Mouse (Mus musculus) CH12.LX (cell line): Measurements from ENCODE around the gene Picalm. TPM values are rescaled to one million over a fixed set of nuclear protein-coding genes. Genes with fewer than 3 reads are reported as not detected.
A peak's percentile ranks its signal among the peaks of the same experiment; 100 is the strongest.

ENCODE experiments used
- DNase-seq: peaks from one replicate; pipeline ENCODE4 v3.0.0-alpha.2; 2013; ENCODE audit errors: extremely low read depth
- H3K27ac ChIP-seq: 2 replicates; pipeline ENCODE4 v1.5.1; 2012; ENCODE audit warnings: low read depth, mild to moderate bottlenecking, control low read depth, moderate library complexity; ENCODE audit not compliant: insufficient read depth
- H3K27me3 ChIP-seq: replicated peaks from 2 replicates; pipeline ENCODE3; 2012; ENCODE audit warnings: inconsistent platforms
- H3K36me3 ChIP-seq, 2 experiments: replicated peaks in 1 of 2; 2 replicates each; pipeline versions ENCODE3 to v1.6.1; 2012; ENCODE audit warnings: inconsistent platforms in 1 of 2, low read length in 1 of 2, mild to moderate bottlenecking in 1 of 2, mixed read lengths in 1 of 2, moderate library complexity in 1 of 2; ENCODE audit not compliant: control insufficient read depth in 1 of 2, insufficient read depth in 1 of 2
- H3K4me1 ChIP-seq, 2 experiments: 2 replicates each; pipeline ENCODE4 v1.6.1; 2012; ENCODE audit warnings: inconsistent platforms in 1 of 2, moderate library complexity in 1 of 2; ENCODE audit not compliant: insufficient read depth in 2 of 2, control insufficient read depth in 1 of 2
- H3K4me2 ChIP-seq: 2 replicates; pipeline ENCODE4 v1.6.1; 2012; ENCODE audit warnings: low read depth, mild to moderate bottlenecking, control low read depth; ENCODE audit not compliant: poor library complexity, insufficient read depth, severe bottlenecking
- H3K4me3 ChIP-seq, 3 experiments: fragments of 150-350 bp in 1 of 3; sonication (generic) in 1 of 3; replicated peaks in 1 of 3; 2 replicates each; pipeline versions ENCODE3 to v1.5.1; 2011 to 2012; ENCODE audit warnings: low read depth in 2 of 3, low read length in 2 of 3, mild to moderate bottlenecking in 2 of 3, moderate library complexity in 2 of 3, control low read depth in 1 of 3, improper control_type of control experiment in 1 of 3, inconsistent platforms in 1 of 3, mixed read lengths in 1 of 3; ENCODE audit not compliant: poor library complexity in 1 of 3
- H3K79me2 ChIP-seq: replicated peaks from 2 replicates; pipeline ENCODE4 v1.6.1; 2012; ENCODE audit warnings: mild to moderate bottlenecking, moderate library complexity; ENCODE audit not compliant: control insufficient read depth, poor library complexity, insufficient read depth, severe bottlenecking; ENCODE audit errors: extremely low read depth
- H3K9ac ChIP-seq: 2 replicates; pipeline ENCODE4 v1.6.1; 2012; ENCODE audit warnings: low read depth, mild to moderate bottlenecking, control low read depth, moderate library complexity; ENCODE audit not compliant: insufficient read depth
- H3K9me3 ChIP-seq: replicated peaks from 2 replicates; pipeline ENCODE3; 2012; ENCODE audit warnings: low read length, inconsistent platforms, mixed read lengths
- BHLHE40 ChIP-seq: IDR thresholded peaks from 2 replicates; pipeline ENCODE4 v1.6.1; 2011; ENCODE audit warnings: mild to moderate bottlenecking, low read depth, low read length, improper control_type of control experiment
- CHD1 ChIP-seq: IDR thresholded peaks from 2 replicates; pipeline ENCODE4 v1.6.1; 2012; ENCODE audit warnings: low read depth, low read length, improper control_type of control experiment, inconsistent platforms
- CTCF ChIP-seq, 2 experiments: IDR thresholded peaks in 1 of 2; conservative IDR thresholded peaks in 1 of 2; 2 replicates each; pipeline ENCODE4 v1.5.1; 2011 to 2012; ENCODE audit warnings: low read depth in 2 of 2, low read length in 2 of 2, improper control_type of control experiment in 1 of 2, inconsistent platforms in 1 of 2, mild to moderate bottlenecking in 1 of 2, moderate library complexity in 1 of 2
- ELF1 ChIP-seq: IDR thresholded peaks from 2 replicates; pipeline ENCODE4 v1.6.1; 2014; ENCODE audit warnings: low read depth, mild to moderate bottlenecking, inconsistent platforms, low read length, improper control_type of control experiment
- EP300 ChIP-seq: IDR thresholded peaks from 2 replicates; pipeline ENCODE4 v1.6.1; 2011; ENCODE audit warnings: low read length, improper control_type of control experiment
- ETS1 ChIP-seq: conservative IDR thresholded peaks from 2 replicates; pipeline ENCODE4 v1.6.1; 2012; ENCODE audit warnings: low read depth, mild to moderate bottlenecking, inconsistent platforms, low read length, improper control_type of control experiment, moderate library complexity
- GABPA ChIP-seq: IDR thresholded peaks from 2 replicates; pipeline ENCODE4 v1.6.1; 2012; ENCODE audit warnings: low read depth, low read length, improper control_type of control experiment, inconsistent platforms; ENCODE audit not compliant: insufficient replicate concordance
- IRF4 ChIP-seq: IDR thresholded peaks from 2 replicates; pipeline ENCODE4 v1.6.1; 2014; ENCODE audit warnings: low read depth, mild to moderate bottlenecking, inconsistent platforms, low read length, improper control_type of control experiment
- JUN ChIP-seq: IDR thresholded peaks from 2 replicates; pipeline ENCODE4 v1.6.1; 2011; ENCODE audit warnings: low read depth, mild to moderate bottlenecking, low read length, improper control_type of control experiment, moderate library complexity; ENCODE audit not compliant: insufficient read depth
- JUND ChIP-seq: conservative IDR thresholded peaks from 2 replicates; pipeline ENCODE4 v1.6.1; 2011; ENCODE audit warnings: low read depth, low read length, improper control_type of control experiment
- KAT2A ChIP-seq: IDR thresholded peaks from 2 replicates; pipeline ENCODE4 v1.6.1; 2012; ENCODE audit warnings: low read length, improper control_type of control experiment, inconsistent platforms; ENCODE audit not compliant: insufficient replicate concordance
- MAFK ChIP-seq: IDR thresholded peaks from 2 replicates; pipeline ENCODE4 v1.6.1; 2011; ENCODE audit warnings: low read length, improper control_type of control experiment; ENCODE audit not compliant: insufficient replicate concordance
- MAZ ChIP-seq: IDR thresholded peaks from 2 replicates; pipeline ENCODE4 v1.6.1; 2012; ENCODE audit warnings: low read depth, mild to moderate bottlenecking, inconsistent platforms, low read length, improper control_type of control experiment, moderate library complexity
- MEF2A ChIP-seq: IDR thresholded peaks from 2 replicates; pipeline ENCODE4 v1.6.1; 2014; ENCODE audit warnings: low read depth, mild to moderate bottlenecking, inconsistent platforms, low read length, improper control_type of control experiment, borderline replicate concordance
- MYC ChIP-seq: IDR thresholded peaks from 2 replicates; pipeline ENCODE4 v1.6.1; 2011; ENCODE audit warnings: low read depth, mild to moderate bottlenecking, improper control_type of control experiment, low read length
- NELFE ChIP-seq: IDR thresholded peaks from 2 replicates; pipeline ENCODE4 v1.6.1; 2011; ENCODE audit warnings: low read depth, low read length, improper control_type of control experiment
- NRF1 ChIP-seq: IDR thresholded peaks from 2 replicates; pipeline ENCODE4 v1.6.1; 2014; ENCODE audit warnings: low read depth, mild to moderate bottlenecking, inconsistent platforms, low read length, improper control_type of control experiment, moderate library complexity
- PAX5 ChIP-seq: IDR thresholded peaks from 2 replicates; pipeline ENCODE4 v1.6.1; 2012; ENCODE audit warnings: low read length, inconsistent platforms, mixed read lengths
- POLR2A ChIP-seq: IDR thresholded peaks from 2 replicates; pipeline ENCODE4 v1.6.1; 2011; ENCODE audit warnings: low read depth, mild to moderate bottlenecking, improper control_type of control experiment, low read length
- RAD21 ChIP-seq: IDR thresholded peaks from 2 replicates; pipeline ENCODE4 v1.6.1; 2011; ENCODE audit warnings: low read depth, mild to moderate bottlenecking, low read length, improper control_type of control experiment, moderate library complexity
- RCOR1 ChIP-seq: conservative IDR thresholded peaks from 2 replicates; pipeline ENCODE4 v1.6.1; 2012; ENCODE audit warnings: low read depth, mild to moderate bottlenecking, inconsistent platforms, low read length, improper control_type of control experiment
- SIN3A ChIP-seq: IDR thresholded peaks from 2 replicates; pipeline ENCODE4 v1.6.1; 2012; ENCODE audit warnings: low read length, improper control_type of control experiment, inconsistent platforms
- SMC3 ChIP-seq: IDR thresholded peaks from 2 replicates; pipeline ENCODE4 v1.6.1; 2011; ENCODE audit warnings: low read depth, low read length, improper control_type of control experiment
- TCF12 ChIP-seq: IDR thresholded peaks from 2 replicates; pipeline ENCODE4 v1.6.1; 2014; ENCODE audit warnings: low read depth, mild to moderate bottlenecking, inconsistent platforms, low read length, improper control_type of control experiment
- ZC3H11A ChIP-seq: IDR thresholded peaks from 2 replicates; pipeline ENCODE4 v1.6.1; 2012; ENCODE audit warnings: low read depth, mild to moderate bottlenecking, inconsistent platforms, low read length, improper control_type of control experiment
- ZKSCAN1 ChIP-seq: IDR thresholded peaks from 2 replicates; pipeline ENCODE4 v1.6.1; 2012; ENCODE audit warnings: low read depth, inconsistent platforms, low read length, improper control_type of control experiment, borderline replicate concordance
- ZNF384 ChIP-seq: IDR thresholded peaks from 2 replicates; pipeline ENCODE4 v1.6.1; 2012; ENCODE audit warnings: low read depth, low read length, improper control_type of control experiment, inconsistent platforms
- dilution Hi-C: fragments of 300-500 bp; cut with MboI; formaldehyde crosslinking; loops from 2 replicates; pipeline ENCODE4 v1.14.3; 2020; ENCODE audit warnings: low sequenced_read_pairs; ENCODE audit not compliant: extremely low pct_unique_long_range_greater_than_20kb, extremely low pct_ligation_motif_present
- in situ Hi-C: fragments of 300-500 bp; cut with MboI; formaldehyde crosslinking; loops from 3 replicates; pipeline ENCODE4 v1.14.3; 2019; ENCODE audit warnings: low sequenced_read_pairs, low pct_ligation_motif_present, low pct_unique_long_range_greater_than_20kb, mixed read lengths
- polyA plus RNA-seq: library from polyadenylated mRNA; unstranded; fragments of >175 nt; gene quantifications from 2 replicates; pipeline ENCODE4 v1.2.1, GENCODE M21; 2012; ENCODE audit warnings: low read depth; ENCODE audit not compliant: insufficient read length
- total RNA-seq, 2 experiments: library from RNA; depleted of rRNA; stranded (reverse); fragments of 300-350 nt in 1 of 2; fragments of >200 nt in 1 of 2; gene quantifications; 2 replicates each; pipeline ENCODE4 v1.2.3; 2012 to 2014

The Picalm gene
- total and polyA plus RNA-seq, 3 experiments: 27.6 to 94.3 (median 53.4) TPM

GRCm38 (mm10) chr7:90096609-90097008, 33.4 kb upstream of the Picalm start:
- Histone ChIP-seq H3K4me1 (peaks cover 4 to 15% of the 10 kb centered on the region in 2 experiments), H3K4me3 (no peak overlapping the region), H3K79me2 (no peaks in the 10 kb centered on the region), H3K9ac (no peak overlapping the region), H3K36me3 (no peaks in the 10 kb centered on the region), H3K27me3 (peaks cover 4% of the 10 kb centered on the region), H3K27ac (no peak overlapping the region), H3K4me2 (peak overlapping the region; percentile 58), H3K9me3 (peaks cover 3% of the 10 kb centered on the region)
- dilution Hi-C loops (no loop called here), in situ Hi-C loops (no loop called here)
- TF ChIP-seq ELF1: 0 out of 2 replicates have a peak, but pooled peaks have one; percentile 14
- peak; percentile 43; the same call in 1 of the 2 replicates for TF ChIP-seq ETS1
- TF ChIP-seq CHD1: no peak
- TF ChIP-seq POLR2A: no peak
- no peak for TF ChIP-seq ZNF384
- peak; percentile 42; the same call in 1 of the 2 replicates for TF ChIP-seq MEF2A
- peak; percentile 94 for TF ChIP-seq MAFK
- peak; percentile 79 for TF ChIP-seq RCOR1
- peak; percentile 69 for TF ChIP-seq TCF12
- TF ChIP-seq EP300: peak; percentile 59
- peak; percentile 60 for TF ChIP-seq BHLHE40
- no peak for TF ChIP-seq GABPA
- TF ChIP-seq MAZ: 0 out of 2 replicates have a peak, but pooled peaks have one; percentile 56
- no peak for TF ChIP-seq CTCF (conservative IDR thresholded peaks at IDR 0.05 in 1 of 2, IDR thresholded peaks at IDR 0.05 in 1 of 2; ENCODE audit: low read depth in 2 of 2, low read length in 2 of 2)
- TF ChIP-seq JUN: no peak
- peak; percentile 69 for TF ChIP-seq IRF4
- no peak for TF ChIP-seq NRF1
- no peak for DNase-seq

GRCm38 (mm10) chr7:90098253-90098652, 31.8 kb upstream of the Picalm start:
- Histone ChIP-seq H3K27me3 (peaks cover 2% of the 10 kb centered on the region), H3K9ac (no peak overlapping the region), H3K4me3 (no peak overlapping the region), H3K4me1 (peaks cover 4 to 11% of the 10 kb centered on the region in 2 experiments), H3K27ac (no peak overlapping the region), H3K36me3 (no peaks in the 10 kb centered on the region), H3K79me2 (no peaks in the 10 kb centered on the region), H3K4me2 (no peak overlapping the region), H3K9me3 (peaks cover 3% of the 10 kb centered on the region)
- TF ChIP-seq GABPA: no peak
- no peak for TF ChIP-seq SIN3A
- TF ChIP-seq ZKSCAN1: no peak
- no peak for TF ChIP-seq RAD21
- no peak for TF ChIP-seq RCOR1
- no peak for TF ChIP-seq NELFE
- no peak for TF ChIP-seq JUND
- TF ChIP-seq ZC3H11A: no peak
- TF ChIP-seq PAX5: no peak
- TF ChIP-seq NRF1: no peak
- no peak for TF ChIP-seq SMC3
- no peak for TF ChIP-seq MYC
- no peak for TF ChIP-seq KAT2A
- dilution Hi-C loops: no loop called here
- in situ Hi-C loops: no loop called here
- DNase-seq: no peak
